Mouse (Mus musculus): ENCODE measurements at regions not wholly inside any gene's neighbourhood (a gene's known extent, or its start where the extent isn't known, plus 50 kb on each side); places are given as distances from the start of the nearest gene placed in this dataset.

DNA sequence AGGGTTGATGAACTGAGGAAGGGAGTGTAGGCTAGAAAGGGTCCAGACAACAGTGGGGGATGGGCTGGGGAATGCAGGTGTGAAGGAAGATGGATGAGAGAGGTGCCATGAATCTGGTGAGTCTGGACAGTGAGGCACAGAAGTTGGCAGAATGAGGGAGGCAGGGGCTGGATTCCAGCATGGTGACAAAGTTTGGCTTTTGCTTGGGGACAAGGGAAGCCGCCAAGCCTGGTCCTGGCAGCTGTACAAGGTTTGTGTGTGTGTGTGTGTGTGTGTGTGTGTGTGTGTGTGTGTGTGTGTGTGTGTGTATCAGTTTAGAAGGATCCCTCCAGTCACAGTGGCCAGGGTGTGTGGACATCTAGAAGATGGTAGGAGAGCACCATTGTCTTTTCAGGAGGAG lies 270.4 kb downstream of the Rps24 start:
- Histone ChIP-seq H3K4me2 (ENCODE audit: low read depth, low read length, poor library complexity, severe bottlenecking) (no peak overlapping the region), H3K36me3 (ENCODE audit: insufficient read depth, low read length) (no peaks in the 10 kb centered on the region), H3K9ac (replicated peaks; ENCODE audit: low read length, poor library complexity, severe bottlenecking) (no peak overlapping the region), H3K4me3 (ENCODE audit: low read depth, low read length) (no peak overlapping the region), H3K27me3 (ENCODE audit: insufficient read depth, low read length) (no peaks in the 10 kb centered on the region), H3K4me1 (ENCODE audit: insufficient read depth, low read length) (peaks cover 7% of the 10 kb centered on the region; the same call in 1 of the 2 replicates), H3K27ac (ENCODE audit: low read depth, low read length) (no peak overlapping the region), H3K9me3 (ENCODE audit: low read length) (no peaks in the 10 kb centered on the region)
- peak; percentile 44 for DNase-seq (ENCODE audit: low spot score)
- 67% methylated on average over 1 of the region's 1 CpGs for WGBS
- no peak for ATAC-seq (ENCODE audit: low FRiP score)
- no peak for TF ChIP-seq CTCF (IDR thresholded peaks at IDR 0.05)

DNA sequence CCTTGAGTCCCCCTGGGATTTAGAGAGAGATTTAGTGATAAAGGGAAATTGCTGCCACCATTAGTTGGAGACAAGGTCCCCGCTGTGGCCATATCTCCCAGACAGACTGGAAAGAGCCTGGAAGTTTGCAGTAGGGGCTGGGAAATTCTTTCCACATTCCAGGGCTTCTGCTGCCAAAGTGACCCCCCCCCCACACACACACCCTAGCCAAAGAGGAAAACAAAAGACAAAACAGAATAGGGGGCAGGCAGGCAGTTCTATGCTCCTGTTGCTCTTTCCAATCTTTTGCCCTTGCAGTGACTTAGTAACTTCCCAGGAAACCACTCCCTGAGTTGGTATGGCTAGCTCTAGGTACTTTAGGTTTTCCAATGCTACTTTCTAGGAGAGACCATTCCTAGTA lies 270.9 kb downstream of the Rps24 start:
- DNase-seq (ENCODE audit: low spot score), result no peak
- H3K36me3 ChIP-seq (ENCODE audit: insufficient read depth, low read length), result no peaks in the 10 kb centered on the region

DNA sequence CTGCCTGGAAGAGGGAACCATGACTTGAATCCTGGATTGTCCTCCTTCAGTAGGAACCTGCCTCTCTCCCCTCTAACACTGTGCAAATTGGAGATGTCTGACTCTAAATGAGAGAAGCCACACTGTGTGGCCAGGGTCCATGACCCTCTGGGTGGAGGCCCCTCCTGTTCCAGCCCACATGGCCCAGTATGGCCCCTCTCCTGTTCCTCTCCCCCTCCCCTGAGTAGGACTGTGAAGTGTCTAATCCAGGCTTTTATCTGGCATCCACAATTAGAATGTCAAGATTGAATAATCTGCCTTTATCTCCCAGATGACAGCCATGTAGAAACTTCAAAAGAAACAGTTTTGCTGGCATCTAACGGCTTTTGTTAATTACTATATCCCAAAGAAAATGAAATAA lies 274.0 kb downstream of the Rps24 start:
- Histone ChIP-seq H3K27me3 (ENCODE audit: insufficient read depth, low read length) (no peaks in the 10 kb centered on the region), H3K27ac (ENCODE audit: low read depth, low read length) (0 out of 2 replicates have a peak overlapping the region, but pooled peaks have one; percentile 26), H3K9ac (replicated peaks; ENCODE audit: low read length, poor library complexity, severe bottlenecking) (no peak overlapping the region), H3K4me3 (ENCODE audit: low read depth, low read length) (no peak overlapping the region), H3K4me1 (ENCODE audit: insufficient read depth, low read length) (peaks cover 11% of the 10 kb centered on the region; the same call in 1 of the 2 replicates), H3K9me3 (ENCODE audit: low read length) (no peaks in the 10 kb centered on the region), H3K4me2 (ENCODE audit: low read depth, low read length, poor library complexity, severe bottlenecking) (no peak overlapping the region), H3K36me3 (ENCODE audit: insufficient read depth, low read length) (no peaks in the 10 kb centered on the region)
- ATAC-seq (ENCODE audit: low FRiP score), result 0 out of 2 replicates have a peak, but pooled peaks have one; percentile 16
- TF ChIP-seq CTCF (IDR thresholded peaks at IDR 0.05), result no peak
- 35% methylated on average over 1 of the region's 1 CpGs for WGBS
- no peak for DNase-seq (ENCODE audit: low spot score)

More for the DNA sequence above, 270.9 kb downstream of the Rps24 start:
- no peak for ATAC-seq (ENCODE audit: low FRiP score)
- Histone ChIP-seq H3K9me3 (ENCODE audit: low read length) (no peaks in the 10 kb centered on the region), H3K27ac (ENCODE audit: low read depth, low read length) (no peak overlapping the region), H3K4me3 (ENCODE audit: low read depth, low read length) (no peak overlapping the region), H3K4me1 (ENCODE audit: insufficient read depth, low read length) (peaks cover 9% of the 10 kb centered on the region; the same call in 1 of the 2 replicates), H3K9ac (replicated peaks; ENCODE audit: low read length, poor library complexity, severe bottlenecking) (no peak overlapping the region), H3K27me3 (ENCODE audit: insufficient read depth, low read length) (no peaks in the 10 kb centered on the region), H3K4me2 (ENCODE audit: low read depth, low read length, poor library complexity, severe bottlenecking) (no peak overlapping the region)
- 100% methylated on average over 1 of the region's 1 CpGs for WGBS
- TF ChIP-seq CTCF (IDR thresholded peaks at IDR 0.05), result no peak

DNA sequence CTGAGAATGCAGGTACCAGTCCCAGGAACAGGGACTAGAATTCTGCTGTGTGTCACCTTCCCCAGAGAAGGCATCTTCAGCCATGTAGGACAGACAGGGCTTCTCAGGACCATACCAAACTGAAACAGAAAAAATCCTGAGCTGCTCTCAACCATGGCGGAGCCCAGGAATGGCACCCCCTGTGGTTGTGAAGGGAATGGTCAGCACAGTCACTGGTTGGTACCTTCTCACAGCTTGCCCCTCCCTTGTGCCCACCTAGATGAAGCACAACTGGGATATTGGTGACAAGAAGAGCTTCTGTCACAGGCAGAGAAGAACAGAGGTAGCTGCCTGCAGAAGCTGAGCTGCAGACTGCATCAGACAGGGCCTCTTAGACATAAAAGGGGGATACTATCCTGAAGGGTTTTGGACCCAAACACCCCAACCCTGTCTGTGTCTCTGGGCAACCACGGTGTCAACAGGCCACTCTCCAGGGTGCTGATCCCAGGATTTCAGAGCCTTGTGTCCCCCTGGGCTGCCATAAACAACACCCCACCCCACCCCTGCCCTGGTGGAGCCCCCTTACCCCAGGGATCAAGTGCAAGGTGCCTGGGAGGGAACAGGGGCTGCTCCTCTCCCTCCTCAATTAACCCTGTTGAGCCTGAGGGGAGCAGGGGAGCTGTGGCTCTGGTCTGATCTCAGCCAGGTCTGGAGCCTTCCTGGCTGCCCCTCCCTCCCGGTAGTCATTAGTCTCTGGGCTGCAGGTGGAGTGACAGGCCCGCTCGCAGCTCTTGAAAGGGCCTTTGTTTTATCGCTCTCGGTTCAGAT lies 275.7 kb downstream of the Rps24 start:
- DNase-seq (ENCODE audit: low spot score), result peak; percentile 58
- peak; percentile 66 for TF ChIP-seq CTCF (IDR thresholded peaks at IDR 0.05)
- H3K9ac ChIP-seq (replicated peaks; ENCODE audit: low read length, poor library complexity, severe bottlenecking), result 0 out of 2 replicates have a peak overlapping the region, but pooled peaks have one; percentile 30
- H3K4me2 ChIP-seq (ENCODE audit: low read depth, low read length, poor library complexity, severe bottlenecking), result no peak overlapping the region
- H3K27ac ChIP-seq (ENCODE audit: low read depth, low read length), result peak overlapping the region; percentile 64
- WGBS, result 31% methylated on average over 7 of the region's 7 CpGs
- H3K4me3 ChIP-seq (ENCODE audit: low read depth, low read length), result no peak overlapping the region
- H3K9me3 ChIP-seq (ENCODE audit: low read length), result no peaks in the 10 kb centered on the region
- H3K36me3 ChIP-seq (ENCODE audit: insufficient read depth, low read length), result no peaks in the 10 kb centered on the region
- ATAC-seq (ENCODE audit: low FRiP score), result peak; percentile 60
- H3K27me3 ChIP-seq (ENCODE audit: insufficient read depth, low read length), result no peaks in the 10 kb centered on the region
- peaks cover 7% of the 10 kb centered on the region; the same call in 1 of the 2 replicates for H3K4me1 ChIP-seq (ENCODE audit: insufficient read depth, low read length)

DNA sequence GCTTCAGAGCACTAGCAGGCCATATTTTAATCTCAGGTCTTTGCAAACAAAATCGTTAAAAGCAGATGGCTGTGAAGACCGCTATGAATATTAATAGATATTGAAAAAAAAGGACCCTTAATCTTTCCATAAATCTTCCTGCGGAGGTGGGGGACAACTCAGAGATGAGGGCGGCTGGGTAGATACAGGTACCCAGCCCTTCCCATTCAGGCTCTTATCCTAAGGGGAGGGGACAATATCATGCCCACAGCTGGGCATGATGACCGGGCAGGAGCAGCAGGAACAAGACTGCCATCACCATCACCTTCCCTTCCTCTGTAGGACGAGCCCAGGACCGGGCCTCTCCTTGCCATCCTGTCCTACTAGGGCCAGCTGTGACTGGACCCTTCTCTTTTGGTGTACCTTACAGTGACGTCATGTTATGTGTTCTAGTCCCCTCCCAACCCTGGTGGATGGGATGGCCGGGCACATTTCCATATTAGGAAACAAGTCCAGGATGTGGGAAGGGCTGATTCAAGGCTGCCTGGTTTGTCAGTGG lies 276.4 kb downstream of the Rps24 start:
- H3K36me3 ChIP-seq (ENCODE audit: insufficient read depth, low read length), result no peaks in the 10 kb centered on the region

DNA sequence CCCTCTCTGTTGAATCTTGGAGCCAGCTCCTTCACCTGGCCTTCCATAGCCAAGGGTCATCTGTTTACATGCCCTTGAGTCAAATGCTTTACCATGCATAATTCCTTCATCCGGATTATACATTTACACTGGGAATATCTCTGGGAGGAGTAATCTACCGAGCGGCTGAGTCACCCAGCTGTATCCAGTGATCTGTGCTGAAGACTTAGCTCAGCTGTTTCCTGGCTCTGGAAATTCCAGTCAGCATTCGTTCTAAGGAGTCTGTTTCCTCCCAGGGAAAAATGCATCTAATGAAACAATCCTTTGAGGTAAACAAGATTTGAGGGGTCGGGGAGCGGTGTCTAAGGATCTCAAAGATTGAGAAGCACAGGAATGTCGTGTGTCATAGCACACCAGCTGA lies 276.9 kb downstream of the Rps24 start:
- Histone ChIP-seq H3K4me1 (ENCODE audit: insufficient read depth, low read length) (peaks cover 7% of the 10 kb centered on the region; the same call in 1 of the 2 replicates), H3K36me3 (ENCODE audit: insufficient read depth, low read length) (no peaks in the 10 kb centered on the region), H3K4me2 (ENCODE audit: low read depth, low read length, poor library complexity, severe bottlenecking) (no peak overlapping the region), H3K4me3 (ENCODE audit: low read depth, low read length) (no peak overlapping the region), H3K9me3 (ENCODE audit: low read length) (no peaks in the 10 kb centered on the region), H3K9ac (replicated peaks; ENCODE audit: low read length, poor library complexity, severe bottlenecking) (no peak overlapping the region), H3K27me3 (ENCODE audit: insufficient read depth, low read length) (no peaks in the 10 kb centered on the region), H3K27ac (ENCODE audit: low read depth, low read length) (0 out of 2 replicates have a peak overlapping the region, but pooled peaks have one; percentile 7)
- no peak for TF ChIP-seq CTCF (IDR thresholded peaks at IDR 0.05)
- no peak for DNase-seq (ENCODE audit: low spot score)
- WGBS, result 29% methylated on average over 7 of the region's 7 CpGs
- no peak for ATAC-seq (ENCODE audit: low FRiP score)

More for the DNA sequence above, 276.4 kb downstream of the Rps24 start:
- no peak for ATAC-seq (ENCODE audit: low FRiP score)
- H3K9me3 ChIP-seq (ENCODE audit: low read length), result no peaks in the 10 kb centered on the region
- no peak for DNase-seq (ENCODE audit: low spot score)
- H3K27ac ChIP-seq (ENCODE audit: low read depth, low read length), result peak overlapping the region; percentile 64; the same call in 1 of the 2 replicates
- no peaks in the 10 kb centered on the region for H3K27me3 ChIP-seq (ENCODE audit: insufficient read depth, low read length)
- H3K4me2 ChIP-seq (ENCODE audit: low read depth, low read length, poor library complexity, severe bottlenecking), result no peak overlapping the region
- no peak for TF ChIP-seq CTCF (IDR thresholded peaks at IDR 0.05)
- 45% methylated on average over 9 of the region's 9 CpGs for WGBS
- peaks cover 7% of the 10 kb centered on the region; the same call in 1 of the 2 replicates for H3K4me1 ChIP-seq (ENCODE audit: insufficient read depth, low read length)
- no peak overlapping the region for H3K4me3 ChIP-seq (ENCODE audit: low read depth, low read length)
- H3K9ac ChIP-seq (replicated peaks; ENCODE audit: low read length, poor library complexity, severe bottlenecking), result 0 out of 2 replicates have a peak overlapping the region, but pooled peaks have one; percentile 30

All from midbrain, postnatal 0 days (tissue).